Mouse (Mus musculus): ENCODE results near the gene Rtf2. TPM values are rescaled to one million over a fixed set of nuclear protein-coding genes. Genes with fewer than 3 reads are reported as not detected.

Rtf2 gene
- polyA plus RNA-seq (2012; rRNA removed; ENCODE audit: low replicate concordance) = 63.8 and 100 TPM in 2 replicates

GRCm38 (mm10) chr2:172439843-172440639 is at the start of gene Rtf2:
Rtf2 (plus strand) TSS chr2:172440556.

GRCm38 (mm10) chr2:172393391-172394051 is 46.8 kb upstream of the Rtf2 start, which contains the start of gene Cass4:
Cass4 (plus strand) TSS chr2:172393794.

GRCm38 (mm10) chr2:172458496-172458895 is 18.1 kb downstream of the Rtf2 start, which contains the start of gene Gcnt7:
Gcnt7 (minus strand) TSS chr2:172458596.

DNA sequence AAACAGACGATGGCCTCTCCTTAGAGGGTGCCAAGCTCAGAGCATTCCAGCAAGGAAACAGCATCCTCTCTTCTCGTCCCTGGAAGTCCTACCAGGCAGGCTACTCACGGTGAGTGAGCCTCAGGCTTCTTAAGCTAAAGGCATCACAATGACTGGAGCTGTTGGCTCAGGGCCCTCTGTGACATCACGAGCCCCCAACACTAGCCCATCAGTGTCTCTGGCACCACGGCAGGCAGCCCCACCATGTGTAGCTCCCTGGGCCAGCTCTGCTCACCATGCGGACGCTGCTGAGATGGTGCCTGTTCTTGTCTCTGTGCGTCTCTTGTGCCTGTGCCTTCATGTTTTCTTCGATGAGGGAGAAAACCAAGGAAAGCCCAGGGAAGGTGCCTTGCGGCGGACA is 32.0 kb downstream of the Rtf2 start, which contains the start of gene Fam209:
Gene Fam209 (plus strand): TSS at position 203 of the 400 bp plus-strand sequence.

Other genes with a start within 250 kb of the Rtf2 start
- not detected in 2 replicates for gene Mc3r, start 192.1 kb upstream of the Rtf2 start, polyA plus RNA-seq (2012; rRNA removed; ENCODE audit: low replicate concordance)
- gene Fam210b, start 95.0 kb upstream of the Rtf2 start, polyA plus RNA-seq (2012; rRNA removed; ENCODE audit: low replicate concordance) = 12.8 and 13.9 TPM in 2 replicates
- 2.2 and 10.3 TPM in 2 replicates for gene Aurka, start 70.0 kb upstream of the Rtf2 start, polyA plus RNA-seq (2012; rRNA removed; ENCODE audit: low replicate concordance)
- 32.0 and 52.0 TPM in 2 replicates for gene Cstf1, start 69.9 kb upstream of the Rtf2 start, polyA plus RNA-seq (2012; rRNA removed; ENCODE audit: low replicate concordance)
- 1.4 and 1.6 TPM in 2 replicates for gene Cass4, start 46.8 kb upstream of the Rtf2 start, polyA plus RNA-seq (2012; rRNA removed; ENCODE audit: low replicate concordance)
- gene Gcnt7, start 18.0 kb downstream of the Rtf2 start, polyA plus RNA-seq (2012; rRNA removed; ENCODE audit: low replicate concordance) = not detected in 2 replicates
- gene Fam209, start 32.0 kb downstream of the Rtf2 start, polyA plus RNA-seq (2012; rRNA removed; ENCODE audit: low replicate concordance) = not detected in 2 replicates
- gene Tfap2c, start 109.0 kb downstream of the Rtf2 start, polyA plus RNA-seq (2012; rRNA removed; ENCODE audit: low replicate concordance) = 0.95 TPM in 1 of 2 replicates, not detected in the other

Measured in subcutaneous adipose tissue, adult 2 months (tissue).